Mouse (Mus musculus): ENCODE measurements around the gene Nelfb. TPM values are rescaled to one million over a fixed set of nuclear protein-coding genes. Genes with fewer than 3 reads are reported as not detected.

Nelfb gene
- polyA plus RNA-seq, 1 experiment from 2014 or later = 99.1 TPM

DNA sequence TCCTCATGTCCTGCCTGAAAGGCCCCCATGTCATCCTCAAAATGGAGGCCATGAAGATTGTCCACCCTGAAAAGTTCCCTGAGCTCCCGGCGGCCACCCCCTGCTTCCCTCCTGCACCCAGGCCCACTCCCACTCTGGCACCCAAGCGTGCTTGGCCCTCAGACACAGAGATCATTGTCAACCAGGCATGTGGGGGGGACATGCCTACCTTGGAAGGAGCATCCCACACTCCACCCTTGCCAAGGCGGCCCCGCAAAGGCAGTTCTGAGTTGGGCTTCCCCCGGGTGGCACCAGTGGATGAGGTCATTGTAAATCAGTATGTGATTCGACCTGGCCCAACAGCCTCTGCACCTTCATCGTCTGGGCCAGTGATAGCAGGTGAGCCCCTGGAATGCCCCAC is 32.1 kb upstream of the Nelfb start:
- Histone ChIP-seq H3K27ac (ENCODE audit: low read depth) (no peak overlapping the region), H3K4me1 (replicated peaks; ENCODE audit: control insufficient read depth, insufficient read depth, low read length) (peaks cover 6% of the 10 kb centered on the region; the same call in 1 of the 2 replicates), H3K36me3 (ENCODE audit: control insufficient read depth, insufficient read depth, low read length) (peaks cover 13% of the 10 kb centered on the region), H3K4me2 (ENCODE audit: low read length) (no peak overlapping the region), H3K9me3 (ENCODE audit: control insufficient read depth, low read length) (no peaks in the 10 kb centered on the region), H3K9ac (ENCODE audit: low read length) (no peak overlapping the region), H3K27me3 (replicated peaks; ENCODE audit: control insufficient read depth, insufficient read depth, low read length) (peaks cover 22% of the 10 kb centered on the region), H3K4me3 (ENCODE audit: low read depth, low read length) (no peak overlapping the region)
- no peak for ATAC-seq (replicated peaks; ENCODE audit: low FRiP score, low TSS enrichment, low read depth)
- no peak for DNase-seq (ENCODE audit: low spot score)
- WGBS = 69% methylated on average over 8 of the region's 8 CpGs

DNA sequence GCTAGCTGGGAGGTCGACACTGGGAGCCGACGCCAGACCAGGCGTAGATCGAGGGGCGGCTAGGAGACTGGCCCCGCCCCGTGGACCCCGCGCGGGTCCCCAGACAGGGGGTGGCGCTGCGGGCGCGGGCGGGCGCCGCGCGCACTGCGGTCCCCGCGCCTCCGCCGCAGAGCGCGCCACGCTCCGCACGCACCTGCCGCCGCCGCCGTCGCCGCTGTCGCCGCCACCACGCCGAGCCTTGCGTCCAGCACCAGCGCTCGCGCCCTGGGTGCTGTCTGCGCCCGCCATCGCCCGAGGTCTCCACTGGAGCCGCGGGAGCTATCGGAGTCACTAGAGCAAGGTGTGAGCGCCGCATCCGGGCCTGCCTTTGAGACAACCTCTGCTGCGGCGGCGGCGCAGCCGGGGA is 30.8 kb upstream of the Nelfb start, which contains the start of the genes Rnf208 and Cysrt1:
Gene Rnf208, plus strand, starts transcription at position 155 of the 406 bp plus-strand sequence.
Gene Cysrt1, minus strand, starts transcription at position 352 of the 406 bp plus-strand sequence.
- H3K9ac ChIP-seq (ENCODE audit: low read length) = peak within 1 kb of the TSS; percentile 43
- WGBS = under 1% methylated on average over 36 of the region's 59 CpGs

DNA sequence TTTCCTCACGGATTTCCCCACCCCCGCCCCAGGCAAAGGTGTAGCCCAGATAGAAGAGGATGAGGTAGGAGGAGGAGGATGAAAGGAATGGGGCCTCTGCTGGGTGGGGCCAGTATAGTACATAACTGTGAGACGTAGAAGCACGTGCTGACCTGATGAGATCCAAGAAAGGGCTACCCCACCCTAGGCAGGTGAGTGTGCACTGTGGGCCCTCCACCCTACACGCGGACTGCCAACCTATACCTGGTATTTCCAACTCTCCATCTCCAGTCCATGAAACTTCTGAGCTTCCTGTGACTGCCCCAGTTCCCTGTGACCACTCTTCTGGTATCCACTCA is 30.1 kb upstream of the Nelfb start:
- Histone ChIP-seq H3K9ac (ENCODE audit: low read length) (no peak overlapping the region), H3K27me3 (replicated peaks; ENCODE audit: control insufficient read depth, insufficient read depth, low read length) (peaks cover 22% of the 10 kb centered on the region), H3K36me3 (ENCODE audit: control insufficient read depth, insufficient read depth, low read length) (peaks cover 5% of the 10 kb centered on the region; the same call in 1 of the 2 replicates), H3K4me3 (ENCODE audit: low read depth, low read length) (peak overlapping the region; percentile 48), H3K27ac (ENCODE audit: low read depth) (no peak overlapping the region), H3K4me1 (replicated peaks; ENCODE audit: control insufficient read depth, insufficient read depth, low read length) (peaks cover 6% of the 10 kb centered on the region; the same call in 1 of the 2 replicates), H3K9me3 (ENCODE audit: control insufficient read depth, low read length) (no peaks in the 10 kb centered on the region), H3K4me2 (ENCODE audit: low read length) (peak overlapping the region; percentile 94)
- ATAC-seq (replicated peaks; ENCODE audit: low FRiP score, low TSS enrichment, low read depth) (peak; percentile 38; the same call in 1 of the 2 replicates), DNase-seq (ENCODE audit: low spot score) (peak; percentile 69)
- WGBS = 11% methylated on average over 6 of the region's 6 CpGs

More for the DNA sequence above, 30.8 kb upstream of the Nelfb start, which contains the start of the genes Rnf208 and Cysrt1:
- H3K4me3 ChIP-seq (ENCODE audit: low read depth, low read length) = peak within 1 kb of the TSS; percentile 48
- H3K9me3 ChIP-seq (ENCODE audit: control insufficient read depth, low read length) = no peaks in the 10 kb centered on the region
- peak within 1 kb of the TSS; percentile 94 for H3K4me2 ChIP-seq (ENCODE audit: low read length)
- ATAC-seq (replicated peaks; ENCODE audit: low FRiP score, low TSS enrichment, low read depth) = no peak; the same call in 1 of the 2 replicates
- H3K36me3 ChIP-seq (ENCODE audit: control insufficient read depth, insufficient read depth, low read length) = peaks cover 8% of the 10 kb centered on the region; the same call in 1 of the 2 replicates
- DNase-seq (ENCODE audit: low spot score) = no peak
- peaks cover 6% of the 10 kb centered on the region; the same call in 1 of the 2 replicates for H3K4me1 ChIP-seq (replicated peaks; ENCODE audit: control insufficient read depth, insufficient read depth, low read length)
- no peak within 1 kb of the TSS for H3K27ac ChIP-seq (ENCODE audit: low read depth)
- H3K27me3 ChIP-seq (replicated peaks; ENCODE audit: control insufficient read depth, insufficient read depth, low read length) = peaks cover 22% of the 10 kb centered on the region

DNA sequence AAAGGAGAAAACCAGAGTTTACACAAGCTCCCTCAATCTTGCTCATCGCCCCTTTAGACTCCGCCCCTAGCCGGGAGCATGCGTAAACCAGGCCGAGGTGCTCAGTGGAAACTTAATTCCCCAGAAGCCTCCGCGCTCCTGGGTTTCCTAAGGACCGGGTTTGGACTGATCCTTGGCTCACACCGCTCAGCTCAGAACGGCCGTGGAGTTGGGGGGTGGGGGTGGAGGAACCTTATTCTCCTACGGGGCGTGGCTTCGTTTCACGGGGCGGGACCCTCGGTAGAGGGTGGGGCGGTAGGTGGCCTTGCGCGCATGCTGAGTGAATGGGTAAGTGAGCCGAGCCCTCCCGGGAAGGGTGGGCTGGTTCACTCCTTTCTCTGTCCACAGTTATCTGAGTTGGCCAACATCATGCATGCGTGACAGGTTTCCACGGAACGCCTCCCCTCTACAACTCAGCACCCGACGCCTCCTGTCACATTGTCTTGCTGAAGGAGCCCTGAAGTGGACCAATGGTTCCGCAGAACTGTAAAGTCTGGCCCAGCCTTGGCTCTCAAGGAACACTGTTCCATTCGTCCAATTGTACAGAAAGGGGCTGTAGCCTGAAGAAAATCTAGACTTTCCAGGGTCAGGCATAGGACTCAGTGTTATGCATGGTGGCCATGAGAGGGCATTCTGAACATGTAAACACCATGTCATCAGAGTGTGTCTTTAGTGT is 29.6 kb upstream of the Nelfb start:
- H3K4me2 ChIP-seq (ENCODE audit: low read length) = peak overlapping the region; percentile 94
- 0 out of 2 replicates have a peak, but pooled peaks cover 5% of the 10 kb centered on the region for H3K36me3 ChIP-seq (ENCODE audit: control insufficient read depth, insufficient read depth, low read length)
- no peak overlapping the region for H3K27ac ChIP-seq (ENCODE audit: low read depth)
- H3K9ac ChIP-seq (ENCODE audit: low read length) = 0 out of 2 replicates have a peak overlapping the region, but pooled peaks have one; percentile 6
- ATAC-seq (replicated peaks; ENCODE audit: low FRiP score, low TSS enrichment, low read depth) (peak; percentile 77), DNase-seq (ENCODE audit: low spot score) (peak; percentile 83)
- 1% methylated on average over 29 of the region's 29 CpGs for WGBS
- peaks cover 6% of the 10 kb centered on the region; the same call in 1 of the 2 replicates for H3K4me1 ChIP-seq (replicated peaks; ENCODE audit: control insufficient read depth, insufficient read depth, low read length)
- peaks cover 22% of the 10 kb centered on the region for H3K27me3 ChIP-seq (replicated peaks; ENCODE audit: control insufficient read depth, insufficient read depth, low read length)
- H3K4me3 ChIP-seq (ENCODE audit: low read depth, low read length) = peak overlapping the region; percentile 48
- no peaks in the 10 kb centered on the region for H3K9me3 ChIP-seq (ENCODE audit: control insufficient read depth, low read length)

DNA sequence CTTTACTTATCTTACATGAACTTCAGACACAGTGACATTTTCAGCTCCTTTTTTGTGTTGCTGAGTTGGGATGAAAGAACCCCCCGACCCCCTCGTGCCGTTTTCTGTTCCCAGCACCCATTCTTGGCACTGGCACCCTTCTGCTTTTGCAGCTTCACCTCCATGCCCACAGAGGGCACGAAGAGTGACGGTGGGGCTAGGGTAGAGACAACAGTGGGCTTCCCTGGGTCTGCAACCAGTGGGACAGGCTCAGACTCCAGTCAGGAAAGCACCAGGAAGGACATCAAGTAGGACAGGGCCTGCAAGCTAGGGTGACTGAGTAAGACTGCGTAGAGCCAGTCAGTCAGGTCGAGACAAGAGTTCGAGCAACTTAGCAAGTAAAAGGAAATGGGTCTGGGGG is 29.0 kb upstream of the Nelfb start:
- WGBS = 48% methylated on average over 8 of the region's 8 CpGs
- peak overlapping the region; percentile 94 for H3K4me2 ChIP-seq (ENCODE audit: low read length)
- 0 out of 2 replicates have a peak, but pooled peaks cover 1% of the 10 kb centered on the region for H3K36me3 ChIP-seq (ENCODE audit: control insufficient read depth, insufficient read depth, low read length)
- peaks cover 6% of the 10 kb centered on the region; the same call in 1 of the 2 replicates for H3K4me1 ChIP-seq (replicated peaks; ENCODE audit: control insufficient read depth, insufficient read depth, low read length)
- peak; percentile 7; the same call in 1 of the 2 replicates for ATAC-seq (replicated peaks; ENCODE audit: low FRiP score, low TSS enrichment, low read depth)
- DNase-seq (ENCODE audit: low spot score) = no peak
- H3K9me3 ChIP-seq (ENCODE audit: control insufficient read depth, low read length) = no peaks in the 10 kb centered on the region
- H3K9ac ChIP-seq (ENCODE audit: low read length) = 0 out of 2 replicates have a peak overlapping the region, but pooled peaks have one; percentile 6
- H3K27me3 ChIP-seq (replicated peaks; ENCODE audit: control insufficient read depth, insufficient read depth, low read length) = peaks cover 22% of the 10 kb centered on the region
- H3K27ac ChIP-seq (ENCODE audit: low read depth) = no peak overlapping the region
- peak overlapping the region; percentile 48 for H3K4me3 ChIP-seq (ENCODE audit: low read depth, low read length)

DNA sequence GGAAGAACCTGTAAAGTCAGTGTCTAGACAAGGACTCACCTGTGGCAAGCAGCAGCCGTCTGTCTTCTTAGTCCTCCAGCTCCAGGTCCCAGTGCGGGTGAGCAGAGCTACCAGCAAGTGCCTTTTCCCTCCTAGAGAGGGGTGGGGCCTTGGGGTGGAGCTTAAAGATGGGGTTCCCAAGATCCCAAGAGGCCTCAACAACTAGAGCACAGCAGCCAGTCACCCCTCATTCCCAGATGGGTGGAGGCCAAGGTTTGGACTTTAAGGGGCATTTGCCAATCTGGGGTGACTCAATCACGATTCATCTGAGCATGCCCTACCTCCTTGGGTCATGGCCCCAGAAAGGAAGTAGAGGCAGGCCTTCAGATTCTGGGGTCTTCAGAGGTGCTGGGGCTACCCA is 28.5 kb upstream of the Nelfb start:
- Histone ChIP-seq H3K27ac (ENCODE audit: low read depth) (no peak overlapping the region), H3K27me3 (replicated peaks; ENCODE audit: control insufficient read depth, insufficient read depth, low read length) (peaks cover 22% of the 10 kb centered on the region), H3K4me1 (replicated peaks; ENCODE audit: control insufficient read depth, insufficient read depth, low read length) (peaks cover 6% of the 10 kb centered on the region; the same call in 1 of the 2 replicates), H3K9ac (ENCODE audit: low read length) (no peak overlapping the region), H3K4me3 (ENCODE audit: low read depth, low read length) (no peak overlapping the region), H3K4me2 (ENCODE audit: low read length) (no peak overlapping the region), H3K36me3 (ENCODE audit: control insufficient read depth, insufficient read depth, low read length) (no peaks in the 10 kb centered on the region), H3K9me3 (ENCODE audit: control insufficient read depth, low read length) (no peaks in the 10 kb centered on the region)
- 89% methylated on average over 3 of the region's 3 CpGs for WGBS
- ATAC-seq (replicated peaks; ENCODE audit: low FRiP score, low TSS enrichment, low read depth) (no peak), DNase-seq (ENCODE audit: low spot score) (no peak)

DNA sequence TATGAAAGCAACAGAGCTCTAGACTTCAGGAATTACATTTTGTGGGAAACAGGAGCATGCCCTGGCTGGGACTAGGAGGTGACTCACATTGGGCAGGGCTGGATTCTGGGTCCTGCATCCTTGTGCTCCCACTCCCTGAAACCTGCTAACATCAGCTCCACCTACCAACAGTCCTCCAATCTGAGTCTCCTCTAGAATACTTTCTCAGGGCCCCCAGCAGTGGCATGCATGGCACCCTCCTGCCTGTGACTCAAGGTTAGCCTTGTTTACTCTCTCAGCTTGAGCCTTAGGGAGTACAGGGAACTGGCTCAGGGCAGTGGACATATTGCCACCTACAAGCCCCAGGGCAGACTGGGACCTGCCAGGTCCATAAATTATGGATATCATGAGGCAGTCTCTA is 26.8 kb upstream of the Nelfb start:
- H3K4me2 ChIP-seq (ENCODE audit: low read length) = no peak overlapping the region
- DNase-seq (ENCODE audit: low spot score) (no peak), ATAC-seq (replicated peaks; ENCODE audit: low FRiP score, low TSS enrichment, low read depth) (no peak)
- H3K36me3 ChIP-seq (ENCODE audit: control insufficient read depth, insufficient read depth, low read length) = no peaks in the 10 kb centered on the region
- H3K27ac ChIP-seq (ENCODE audit: low read depth) = no peak overlapping the region
- H3K27me3 ChIP-seq (replicated peaks; ENCODE audit: control insufficient read depth, insufficient read depth, low read length) = peaks cover 21% of the 10 kb centered on the region
- peaks cover 6% of the 10 kb centered on the region; the same call in 1 of the 2 replicates for H3K4me1 ChIP-seq (replicated peaks; ENCODE audit: control insufficient read depth, insufficient read depth, low read length)
- no peak overlapping the region for H3K4me3 ChIP-seq (ENCODE audit: low read depth, low read length)
- no peaks in the 10 kb centered on the region for H3K9me3 ChIP-seq (ENCODE audit: control insufficient read depth, low read length)
- no peak overlapping the region for H3K9ac ChIP-seq (ENCODE audit: low read length)

DNA sequence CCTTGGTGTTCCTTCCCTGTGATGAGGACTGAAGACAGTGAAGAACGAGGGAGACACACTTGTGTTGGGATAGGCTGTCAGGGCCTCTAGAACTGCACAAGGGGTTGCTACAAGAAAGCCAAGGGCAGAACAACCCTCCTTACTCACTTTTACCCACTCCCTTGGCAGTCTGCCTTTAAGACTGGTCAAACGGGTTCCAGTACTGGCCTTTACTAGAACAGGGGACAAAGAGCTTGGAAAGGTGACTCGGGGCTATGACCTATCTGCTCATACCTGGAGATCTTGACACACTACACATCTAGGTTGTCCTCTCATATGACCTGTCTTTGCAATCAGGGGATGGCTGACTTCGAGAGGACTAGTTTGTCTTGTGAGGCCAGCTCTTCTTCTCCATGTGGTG is 26.2 kb upstream of the Nelfb start:
- no peak overlapping the region for H3K4me2 ChIP-seq (ENCODE audit: low read length)
- H3K9ac ChIP-seq (ENCODE audit: low read length) = no peak overlapping the region

More for the DNA sequence above, 26.2 kb upstream of the Nelfb start:
- Histone ChIP-seq H3K9me3 (ENCODE audit: control insufficient read depth, low read length) (no peaks in the 10 kb centered on the region), H3K27ac (ENCODE audit: low read depth) (no peak overlapping the region), H3K4me3 (ENCODE audit: low read depth, low read length) (no peak overlapping the region), H3K36me3 (ENCODE audit: control insufficient read depth, insufficient read depth, low read length) (no peaks in the 10 kb centered on the region), H3K27me3 (replicated peaks; ENCODE audit: control insufficient read depth, insufficient read depth, low read length) (peaks cover 16% of the 10 kb centered on the region), H3K4me1 (replicated peaks; ENCODE audit: control insufficient read depth, insufficient read depth, low read length) (peaks cover 6% of the 10 kb centered on the region; the same call in 1 of the 2 replicates)
- ATAC-seq (replicated peaks; ENCODE audit: low FRiP score, low TSS enrichment, low read depth) = no peak
- 56% methylated on average over 4 of the region's 4 CpGs for WGBS
- DNase-seq (ENCODE audit: low spot score) = no peak

Measured in intestine, embryonic 14.5 days (tissue).